Mouse (Mus musculus): ENCODE data around the gene 1700057G04Rik.

Gene 1700057G04Rik

DNA sequence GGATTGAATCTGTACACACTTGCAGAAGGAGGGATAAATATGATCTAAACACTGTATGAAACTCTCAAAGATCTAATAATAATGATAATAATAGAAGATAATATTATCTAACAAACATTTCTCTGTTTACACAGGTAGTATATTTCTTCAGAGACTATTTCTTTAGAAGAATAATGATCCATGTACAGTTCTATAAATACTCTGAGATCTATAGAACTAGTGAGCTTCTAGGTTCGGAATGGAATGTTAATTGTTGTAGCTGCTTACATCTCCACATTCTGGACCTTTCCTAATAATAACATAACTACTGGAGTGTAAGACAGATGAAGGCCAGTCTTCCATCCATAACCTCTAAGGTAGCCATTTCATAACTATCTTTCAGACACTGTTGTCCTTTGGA, at the start of gene 1700057G04Rik:
TSS of gene 1700057G04Rik (plus strand) at position 301 of the 400 bp plus-strand sequence.
- in situ Hi-C loops (cut with MboI; ENCODE audit: low sequenced_read_pairs): no loop called here

DNA sequence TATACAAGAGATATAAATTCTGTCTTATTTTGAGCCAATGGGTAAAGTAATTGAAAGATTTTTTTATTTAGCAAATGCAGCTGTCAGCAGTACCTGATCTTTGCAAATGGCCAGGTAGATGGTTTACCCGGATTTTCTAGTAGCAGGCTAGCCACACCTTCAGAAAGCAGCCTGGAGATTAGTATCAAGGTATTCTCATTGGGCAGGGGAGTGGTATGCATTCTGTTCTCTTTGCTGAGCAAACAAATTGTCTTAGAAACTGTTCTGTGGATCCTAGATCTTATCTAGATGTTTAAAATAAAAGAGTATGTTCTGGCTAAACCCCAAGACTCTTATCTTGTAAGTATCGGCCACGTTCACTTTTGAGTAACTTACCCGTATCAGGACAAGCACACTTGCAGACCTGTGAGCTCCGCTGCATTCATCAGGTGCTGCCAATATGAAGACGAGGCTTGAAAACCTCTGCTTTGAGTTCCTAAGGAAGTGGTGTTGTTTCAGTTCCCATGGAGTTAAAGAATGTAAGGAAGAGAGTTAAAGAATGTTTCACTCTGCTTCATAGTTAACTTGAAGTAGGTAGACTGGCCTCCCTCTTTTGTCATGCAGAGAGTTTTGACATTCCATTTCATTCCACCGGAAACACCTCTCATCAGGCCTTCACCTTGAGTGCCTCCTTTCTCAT, 48.6 kb upstream of the 1700057G04Rik start:
- in situ Hi-C loops (cut with MboI; ENCODE audit: low sequenced_read_pairs): no loop called here

DNA sequence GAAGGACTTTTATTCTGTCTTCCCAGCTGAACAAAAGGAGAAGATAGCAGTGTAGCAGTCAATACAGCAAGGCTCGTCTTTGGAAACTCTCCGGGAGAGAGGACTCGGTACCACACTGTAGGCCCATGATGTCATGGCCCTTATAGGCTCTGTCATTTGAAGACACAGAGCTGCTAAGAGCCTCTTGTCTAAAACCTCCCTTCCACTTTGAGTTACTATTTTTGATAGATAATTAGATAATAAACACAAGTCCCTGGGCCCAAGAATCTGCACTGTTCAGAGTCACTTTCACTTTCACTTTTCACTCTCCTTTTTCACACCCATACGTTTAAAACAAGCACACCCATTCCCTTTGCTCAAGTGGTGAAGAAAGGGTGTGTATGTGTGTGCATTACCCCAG, 43.5 kb upstream of the 1700057G04Rik start:
- in situ Hi-C loops (cut with MboI; ENCODE audit: low sequenced_read_pairs): no loop called here

GRCm38 (mm10) chr9:92266558-92267171, 42.5 kb upstream of the 1700057G04Rik start:
- in situ Hi-C loops (cut with MboI; ENCODE audit: low sequenced_read_pairs): no loop called here

DNA sequence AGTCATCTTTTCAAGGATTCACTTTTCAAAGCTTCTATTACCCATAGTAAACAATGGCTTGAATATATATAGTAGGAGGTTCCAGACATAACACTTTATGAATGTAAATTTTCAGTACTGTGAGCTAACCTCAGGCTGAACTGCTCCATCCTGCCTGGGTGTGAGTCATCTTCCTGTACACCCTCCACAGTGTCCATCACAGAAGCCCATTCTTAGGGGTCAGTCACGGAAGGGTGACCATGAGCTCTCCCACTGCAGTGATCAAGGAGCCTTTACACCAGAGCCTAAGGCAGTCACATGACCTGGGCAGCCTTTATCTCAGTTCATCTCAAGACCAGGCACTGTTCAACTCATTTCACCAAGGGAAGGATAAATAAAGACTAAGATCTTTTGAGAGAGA, 41.4 kb upstream of the 1700057G04Rik start:
- in situ Hi-C loops (cut with MboI; ENCODE audit: low sequenced_read_pairs): no loop called here

- in situ Hi-C loops (cut with MboI; ENCODE audit: low sequenced_read_pairs): no loop called here
Observed at GRCm38 (mm10) chr9:92269829-92270404, 39.3 kb upstream of the 1700057G04Rik start.

- in situ Hi-C loops (cut with MboI; ENCODE audit: low sequenced_read_pairs): no loop called here
Observed at GRCm38 (mm10) chr9:92270927-92271326, 38.2 kb upstream of the 1700057G04Rik start.

GRCm38 (mm10) chr9:92272650-92273049, 36.5 kb upstream of the 1700057G04Rik start:
- in situ Hi-C loops (cut with MboI; ENCODE audit: low sequenced_read_pairs): no loop called here

GRCm38 (mm10) chr9:92273271-92273670, 35.9 kb upstream of the 1700057G04Rik start:
- in situ Hi-C loops (cut with MboI; ENCODE audit: low sequenced_read_pairs): no loop called here

DNA sequence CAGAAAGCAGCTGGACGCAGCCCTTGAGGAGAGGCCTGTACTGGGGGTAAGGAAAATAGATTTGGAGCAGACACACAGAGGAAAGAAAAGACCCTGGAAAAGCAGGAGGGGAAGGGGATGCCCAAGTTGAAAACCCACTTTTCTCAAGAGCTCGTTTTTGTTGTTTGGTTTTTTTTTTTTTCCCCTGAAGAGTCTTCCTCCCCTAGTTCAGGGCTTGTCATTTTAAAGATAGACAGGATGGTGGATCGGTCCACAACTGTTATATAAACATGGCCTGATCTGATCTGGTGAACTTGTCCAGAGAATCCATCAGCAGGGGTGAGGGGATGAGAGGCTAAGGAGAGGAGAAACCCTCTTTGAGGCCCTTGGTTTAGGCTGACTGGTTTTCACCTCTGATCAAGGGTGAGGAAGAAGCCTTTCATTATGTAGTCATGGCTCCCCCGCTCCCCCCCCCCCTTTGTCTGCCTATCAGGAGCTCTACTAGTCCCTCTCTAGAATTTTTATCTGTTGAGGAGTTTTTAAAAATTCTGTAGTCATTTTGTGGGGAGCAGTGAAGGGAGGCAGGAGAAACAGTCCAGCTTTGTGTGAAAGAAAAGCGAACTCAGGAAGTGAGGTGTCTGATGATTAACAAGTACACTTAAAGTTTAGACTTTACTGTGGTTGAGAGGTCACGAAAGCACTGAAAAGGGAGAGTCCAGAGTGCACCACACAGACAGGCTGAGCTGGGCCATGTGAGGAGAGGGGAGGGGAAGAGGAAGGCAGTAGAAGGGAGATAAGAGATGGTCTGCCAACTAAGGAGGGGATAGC, 35.0 kb upstream of the 1700057G04Rik start:
- in situ Hi-C loops (cut with MboI; ENCODE audit: low sequenced_read_pairs): no loop called here

DNA sequence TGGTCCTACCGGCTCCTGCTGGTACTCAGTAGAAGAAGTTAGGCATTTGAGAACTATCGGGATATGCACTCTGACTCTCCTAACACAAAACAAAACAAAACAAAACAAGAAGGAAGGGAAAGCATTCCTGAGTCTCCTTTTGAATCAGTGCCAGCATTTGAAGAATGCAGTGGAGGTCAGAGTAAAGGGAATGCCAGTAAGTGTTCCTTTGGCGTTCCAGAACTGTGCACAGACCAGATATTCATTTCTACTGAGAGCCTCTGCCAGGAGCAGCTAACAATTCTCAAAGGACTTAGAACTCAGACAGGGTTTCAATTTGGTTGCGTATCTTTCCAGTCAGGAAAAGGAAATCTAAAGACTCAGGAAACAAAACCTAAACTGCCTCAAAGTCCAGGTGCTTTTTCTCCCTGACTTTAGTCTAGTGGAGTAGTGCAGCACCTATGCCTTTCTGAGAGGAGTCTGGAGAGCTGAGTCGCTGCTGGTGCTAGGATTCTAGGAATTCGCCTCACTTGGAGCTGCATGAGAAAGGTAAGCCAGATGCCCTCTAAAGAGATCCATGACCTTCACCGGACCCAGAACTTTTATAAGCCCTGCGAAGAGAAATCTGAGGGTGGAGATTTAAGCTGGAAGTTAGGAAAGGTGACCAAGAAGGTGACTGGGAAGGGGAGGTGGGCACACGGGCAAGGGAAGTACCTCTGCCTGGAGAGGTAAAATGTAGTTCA, 33.5 kb upstream of the 1700057G04Rik start, which contains the start of gene Plscr2:
TSS of gene Plscr2 (plus strand) at position 117 of the 722 bp plus-strand sequence.
- in situ Hi-C loops (cut with MboI; ENCODE audit: low sequenced_read_pairs): no loop called here

- in situ Hi-C loops (cut with MboI; ENCODE audit: low sequenced_read_pairs): no loop called here
Observed at GRCm38 (mm10) chr9:92276360-92276759, 32.8 kb upstream of the 1700057G04Rik start.

- in situ Hi-C loops (cut with MboI; ENCODE audit: low sequenced_read_pairs): no loop called here
Observed at GRCm38 (mm10) chr9:92280048-92280447, 29.1 kb upstream of the 1700057G04Rik start.

GRCm38 (mm10) chr9:92282563-92283171, 26.5 kb upstream of the 1700057G04Rik start:
- in situ Hi-C loops (cut with MboI; ENCODE audit: low sequenced_read_pairs): no loop called here

- in situ Hi-C loops (cut with MboI; ENCODE audit: low sequenced_read_pairs): no loop called here
Observed at GRCm38 (mm10) chr9:92289675-92290074, 19.5 kb upstream of the 1700057G04Rik start.

DNA sequence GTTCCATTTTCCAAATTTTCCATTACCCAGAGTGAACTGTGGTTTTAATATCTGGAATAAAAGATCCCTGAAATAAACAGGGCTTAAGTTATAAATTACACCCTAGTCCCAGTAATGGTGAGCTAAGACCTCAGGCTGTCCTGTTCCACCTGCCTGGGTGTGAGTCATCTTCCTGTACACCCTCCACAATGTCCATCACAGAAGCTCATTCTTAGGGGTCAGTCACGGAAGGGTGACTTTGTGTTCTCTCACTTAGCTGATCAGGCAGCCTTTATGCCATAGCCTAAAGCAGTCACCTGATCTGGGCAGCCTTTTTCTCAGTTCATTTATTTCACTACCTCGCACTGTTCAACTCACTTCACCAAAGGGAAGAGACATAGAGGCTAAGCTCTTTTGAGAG, 17.0 kb upstream of the 1700057G04Rik start:
- in situ Hi-C loops (cut with MboI; ENCODE audit: low sequenced_read_pairs): no loop called here

DNA sequence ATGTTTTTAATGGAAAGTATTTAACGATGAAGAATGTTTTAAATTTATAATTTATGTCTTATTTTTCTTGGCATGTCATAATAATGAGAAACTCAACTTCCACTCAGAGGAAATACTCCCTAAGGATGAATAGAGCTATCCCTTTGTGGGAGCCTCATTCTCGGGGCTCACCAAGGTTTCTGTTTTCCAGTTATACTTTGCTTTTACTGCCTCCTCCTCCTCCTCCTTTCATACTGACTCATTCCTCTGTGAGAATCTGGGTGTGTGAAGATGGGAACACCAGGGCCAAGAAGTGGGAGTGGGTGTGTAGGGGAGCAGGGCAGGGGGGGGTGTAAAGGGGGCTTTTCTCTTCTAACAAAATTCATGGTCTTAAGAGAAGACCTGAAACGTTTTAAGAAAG, 16.3 kb upstream of the 1700057G04Rik start:
- in situ Hi-C loops (cut with MboI; ENCODE audit: low sequenced_read_pairs): no loop called here

- in situ Hi-C loops (cut with MboI; ENCODE audit: low sequenced_read_pairs): no loop called here
Observed at GRCm38 (mm10) chr9:92293560-92294548, 15.3 kb upstream of the 1700057G04Rik start.

DNA sequence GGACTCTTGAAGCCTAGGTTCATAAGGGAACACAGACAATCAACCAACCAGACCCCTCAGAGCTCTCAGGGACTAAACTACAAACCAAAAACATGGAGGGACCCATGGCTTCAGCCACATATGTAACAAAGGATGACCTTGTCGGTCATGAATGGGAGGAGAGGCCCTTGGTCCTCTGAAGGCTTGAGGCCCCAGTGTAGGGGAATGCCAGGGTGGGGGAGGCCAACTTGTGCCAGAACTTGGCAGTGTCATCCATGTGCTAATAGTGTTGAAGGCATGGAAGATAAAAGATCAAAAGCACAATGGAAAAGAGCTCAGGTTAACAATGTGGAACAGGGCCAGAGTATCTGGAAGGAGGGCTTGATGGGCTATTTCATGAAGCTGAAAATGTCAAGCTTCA, 10.9 kb upstream of the 1700057G04Rik start:
- in situ Hi-C loops (cut with MboI; ENCODE audit: low sequenced_read_pairs): no loop called here
